ENCODE assay signal across 14 mouse cellular contexts in genomic region chr15:83418685-83419084, GRCm38 (mm10). TPM values are rescaled to one million over a fixed set of nuclear protein-coding genes. Genes with fewer than 3 reads are reported as not detected.
DNase-seq lines count a peak whose midpoint lies in the region; ATAC-seq lines count a peak whose summit lies in the region.
"Had no signal": no experiment of that assay in that cellular context is flagged by ENCODE, and none has a peak within 500 bp of the region (broad histone marks: within the 10 kb centered on the region; RNA-seq: fewer than 3 reads in every experiment).

No protein-coding gene starts in this region.

- H3K4me2 ChIP-seq in heart, embryonic 12.5 days = no peak overlapping the region
- H3K4me2 ChIP-seq: forebrain, embryonic 12.5 days; limb, embryonic 13.5 days had no signal

- intact Hi-C loops in left cerebral cortex, postnatal 4 days (cut with DNase I) = no loop called here
- intact Hi-C loops in left cerebral cortex, postnatal 10 days (cut with DNase I) = no loop called here

- H3K36me3 ChIP-seq in heart, embryonic 12.5 days = no peaks in the 10 kb centered on the region
- no peaks in the 10 kb centered on the region for H3K36me3 ChIP-seq in macrophage (ENCODE audit: inconsistent target)
- H3K36me3 ChIP-seq: forebrain, embryonic 12.5 days; hindbrain, embryonic 10.5 days; limb, embryonic 13.5 days had no signal

- peaks cover 98% of the 10 kb centered on the region for H3K79me2 ChIP-seq in macrophage (ENCODE audit: inconsistent target)

- H3K27ac ChIP-seq in heart, embryonic 12.5 days (ENCODE audit: poor library complexity, severe bottlenecking) = peak overlapping the region; percentile 47; the same call in 1 of the 2 replicates
- peak overlapping the region; percentile 45; the same call in 1 of the 2 replicates for H3K27ac ChIP-seq in macrophage
- H3K27ac ChIP-seq: forebrain, embryonic 12.5 days; hindbrain, embryonic 10.5 days; limb, embryonic 13.5 days had no signal

- ATAC-seq in heart, embryonic 12.5 days (ENCODE audit: insufficient number of reproducible peaks, low FRiP score) = no peak

- DNase-seq in adrenal gland, postnatal 14 days = peak; percentile 28
- no peak for DNase-seq in adrenal gland, adult 2 months
- DNase-seq in heart, adult 8-10 months (ENCODE audit: low spot score) = no peak
- peak; percentile 63 for DNase-seq in left cerebral cortex, postnatal 4 days
- no peak for DNase-seq in left cerebral cortex, postnatal 10 days (ENCODE audit: extremely low spot score in 1 of 2, low spot score in 2 of 2)
- no peak for DNase-seq in B cell, adult 2 months
- DNase-seq: cerebellum, adult 9-11 months; kidney, adult 11 months; thymus, adult 2 months had no signal

- no peaks in the 10 kb centered on the region for H3K27me3 ChIP-seq in heart, embryonic 12.5 days (replicated peaks)
- H3K27me3 ChIP-seq: forebrain, embryonic 12.5 days; limb, embryonic 13.5 days had no signal

- peak overlapping the region; percentile 32 for H3K9ac ChIP-seq in heart, embryonic 12.5 days
- H3K9ac ChIP-seq: forebrain, embryonic 12.5 days; limb, embryonic 13.5 days had no signal

- no peaks in the 10 kb centered on the region for H3K9me3 ChIP-seq in heart, embryonic 12.5 days (replicated peaks)
- H3K9me3 ChIP-seq: forebrain, embryonic 12.5 days; hindbrain, embryonic 10.5 days; limb, embryonic 13.5 days had no signal

- no peak overlapping the region for H3K4me3 ChIP-seq in heart, embryonic 12.5 days
- H3K4me3 ChIP-seq in macrophage (ENCODE audit: inconsistent target) = no peak overlapping the region
- H3K4me3 ChIP-seq: forebrain, embryonic 12.5 days; hindbrain, embryonic 10.5 days; limb, embryonic 13.5 days had no signal

- peaks cover 61% of the 10 kb centered on the region for H3K4me1 ChIP-seq in heart, embryonic 12.5 days (replicated peaks)
- H3K4me1 ChIP-seq: forebrain, embryonic 12.5 days had no signal

RNA-seq across cellular contexts. Expression of gene Pacsin2, which starts 45.7 kb away (rescaled TPM):
- 74.1 and 84.3 TPM in 2 replicates for total RNA-seq in adrenal gland, postnatal 14 days (2021)
- 100 to 1,000 TPM in 1 of 2 experiments, 10 to 100 TPM in 1; 76.7 to 111 TPM for total RNA-seq in adrenal gland, adult 2 months (2021)
- 25.3 and 28.9 TPM in 2 replicates for polyA plus RNA-seq in adrenal gland, adult 2 months (2012; rRNA removed)
- polyA plus RNA-seq in heart, embryonic 12.5 days (2016; fragmentation: Nextera tagmentation; extraction: Ambion mirVana) = 70.8 and 72.0 TPM in 2 replicates
- 100 to 1,000 TPM; 209 to 267 (median 247) TPM for total RNA-seq in heart, adult 8-10 months (2022)
- 10 to 100 TPM; 23.2 to 24.9 TPM for total RNA-seq in left cerebral cortex, postnatal 4 days (2021)
- 10 to 100 TPM; 47.5 to 48.6 TPM for total RNA-seq in left cerebral cortex, postnatal 10 days (2021)
- 100 to 1,000 TPM in 3 of 26 experiments, 10 to 100 TPM in 23; 41.6 to 120 (median 81.4) TPM for total RNA-seq in macrophage (2018; cell fraction: chromatin; rRNA removed)
- 100 to 1,000 TPM in 1 of 26 experiments, 10 to 100 TPM in 25; 51.3 to 103 (median 81.1) TPM for total RNA-seq in macrophage (2018; cell fraction: cytosol; rRNA removed)
- 100 to 1,000 TPM in 2 of 26 experiments, 10 to 100 TPM in 24; 60.5 to 159 (median 76.3) TPM for total RNA-seq in macrophage (2018; cell fraction: nucleus; rRNA removed)
- polyA plus RNA-seq in macrophage (2018) = 58.4 to 158 TPM (median 89.0 TPM) in 3 replicates

Comparison
In these comparisons a context has a peak if more than half of its experiments do, and no peak if none do; other contexts are left out.
1. DNase-seq: peak in adrenal gland, postnatal 14 days (single experiment) and left cerebral cortex, postnatal 4 days (single experiment); none in adrenal gland, adult 2 months (single experiment), heart, adult 8-10 months (single experiment), left cerebral cortex, postnatal 10 days (0 of 2) and B cell, adult 2 months (0 of 2).